Mouse (Mus musculus) kidney, adult 2 months (tissue): ENCODE results near the gene Kank1. TPM values are rescaled to one million over a fixed set of nuclear protein-coding genes. Genes with fewer than 3 reads are reported as not detected.

Experiments
- DNase-seq: peaks from one replicate; pipeline ENCODE4 v3.0.0; 2021
- H3K27ac ChIP-seq: fragments of 200-500 bp; 2 replicates; pipeline ENCODE4 v1.5.1; 2012; ENCODE audit warnings: low read depth, low read length, control low read depth, inconsistent platforms; ENCODE audit not compliant: insufficient read depth
- H3K27me3 ChIP-seq: fragments of 200-500 bp; replicated peaks from 2 replicates; pipeline ENCODE4 v1.6.1; 2012; ENCODE audit warnings: mild to moderate bottlenecking, moderate library complexity, low read length, inconsistent platforms; ENCODE audit not compliant: control insufficient read depth, insufficient read depth
- H3K36me3 ChIP-seq: fragments of 200-500 bp; 2 replicates; pipeline ENCODE4 v1.6.1; 2012; ENCODE audit warnings: mild to moderate bottlenecking, moderate library complexity, low read length, inconsistent platforms; ENCODE audit not compliant: control insufficient read depth, insufficient read depth
- H3K4me1 ChIP-seq: fragments of 200-500 bp; 2 replicates; pipeline ENCODE4 v1.6.1; 2011; ENCODE audit warnings: low read length; ENCODE audit not compliant: control insufficient read depth, insufficient read depth
- H3K4me3 ChIP-seq: fragments of 200-500 bp; 2 replicates; pipeline ENCODE4 v1.5.1; 2011; ENCODE audit warnings: mild to moderate bottlenecking, low read depth, low read length, control low read depth; ENCODE audit not compliant: insufficient read depth
- CTCF ChIP-seq: fragments of 200-500 bp; conservative IDR thresholded peaks from 2 replicates; pipeline ENCODE4 v1.5.1; 2011; ENCODE audit warnings: low read depth, mild to moderate bottlenecking, control low read depth, low read length, moderate library complexity, mixed read lengths; ENCODE audit not compliant: insufficient read depth, insufficient read length
- POLR2A ChIP-seq: fragments of 200-500 bp; IDR thresholded peaks from one replicate; pipeline ENCODE4 v1.6.1; 2011; ENCODE audit warnings: low read depth, low read length, control low read depth
- WGBS: fragments of 180-500 bp; shearing (Covaris S2); methylation state at CpG from one replicate; pipeline ENCODE4 v1.1.7; 2018; 5-methylcytosine and 5-hydroxymethylcytosine counted together
- polyA plus RNA-seq: library from polyadenylated mRNA; depleted of rRNA; stranded (reverse); fragments of >200 nt; gene quantifications from 2 replicates; pipeline ENCODE4 v1.2.3, GENCODE M21; 2012

The Kank1 gene
- polyA plus RNA-seq, 1 experiment: 56.0 TPM

DNA sequence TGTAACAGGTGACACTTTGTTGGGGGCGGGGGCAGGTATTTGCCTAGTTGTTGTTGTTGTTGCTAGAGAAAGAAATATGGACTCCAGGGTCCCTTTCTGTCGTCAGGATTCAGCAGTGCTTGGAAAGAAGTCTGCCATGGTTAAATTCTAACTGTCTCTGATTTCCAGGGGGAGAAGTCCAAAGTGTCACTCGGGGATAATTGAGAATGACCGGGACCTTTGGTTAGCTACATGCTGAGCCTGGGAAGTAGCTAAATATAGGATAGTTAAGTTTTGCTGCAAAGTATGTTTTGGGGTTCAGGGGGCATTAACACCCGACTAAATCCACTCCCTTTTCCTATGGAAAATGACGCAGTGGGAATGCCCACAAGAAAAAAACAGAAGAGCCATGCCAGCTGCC lies 169.2 kb downstream of the Kank1 start:
- peak; percentile 87 for DNase-seq
- WGBS: 35% methylated on average over 6 of the region's 6 CpGs
- peak overlapping the region; percentile 80; the same call in 1 of the 2 replicates for H3K4me3 ChIP-seq
- peaks cover 3% of the 10 kb centered on the region; the same call in 1 of the 2 replicates for H3K4me1 ChIP-seq
- peak overlapping the region; percentile 86 for H3K27ac ChIP-seq
- TF ChIP-seq CTCF (no peak), POLR2A (no peak)
- no peaks in the 10 kb centered on the region for H3K27me3 ChIP-seq
- peaks cover 2% of the 10 kb centered on the region; the same call in 1 of the 2 replicates for H3K36me3 ChIP-seq

- Histone ChIP-seq H3K27ac (peak overlapping the region; percentile 86), H3K4me1 (peaks cover 3% of the 10 kb centered on the region; the same call in 1 of the 2 replicates), H3K36me3 (peaks cover 2% of the 10 kb centered on the region; the same call in 1 of the 2 replicates), H3K27me3 (no peaks in the 10 kb centered on the region), H3K4me3 (peak overlapping the region; percentile 80)
- 1% methylated on average over 28 of the region's 28 CpGs for WGBS
- TF ChIP-seq POLR2A (no peak), CTCF (no peak)
- peak; percentile 90 for DNase-seq
Measured at GRCm38 (mm10) chr19:25406481-25407184, 169.9 kb downstream of the Kank1 start.

- 6% methylated on average over 10 of the region's 10 CpGs for WGBS
- no peaks in the 10 kb centered on the region for H3K27me3 ChIP-seq
- peak overlapping the region; percentile 86 for H3K27ac ChIP-seq
- H3K36me3 ChIP-seq: peaks cover 2% of the 10 kb centered on the region; the same call in 1 of the 2 replicates
- TF ChIP-seq POLR2A: no peak
- no peak for TF ChIP-seq CTCF
- H3K4me1 ChIP-seq: peaks cover 9% of the 10 kb centered on the region; the same call in 1 of the 2 replicates
- peak overlapping the region; percentile 80 for H3K4me3 ChIP-seq
- peak; percentile 41 for DNase-seq
Measured at GRCm38 (mm10) chr19:25407185-25407886, 170.6 kb downstream of the Kank1 start.

DNA sequence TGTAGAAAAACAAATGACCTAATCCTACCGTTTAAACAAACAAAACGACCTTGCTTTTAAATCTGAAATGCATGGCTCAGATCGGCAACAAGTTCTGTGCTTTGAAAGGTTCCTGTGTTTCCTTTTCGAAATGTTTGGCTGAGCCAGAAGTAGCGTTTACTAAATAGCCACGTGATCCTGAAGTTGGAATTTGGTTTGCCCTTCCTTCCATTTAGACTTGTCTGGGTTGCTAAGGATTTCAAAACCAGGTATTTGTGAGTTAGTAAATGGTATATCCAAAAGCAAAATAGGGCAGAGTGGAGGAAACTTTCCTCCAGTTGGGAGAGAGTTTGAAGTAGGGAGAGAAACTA lies 171.1 kb downstream of the Kank1 start:
- WGBS: 4% methylated on average over 6 of the region's 6 CpGs
- TF ChIP-seq POLR2A: no peak
- no peak for TF ChIP-seq CTCF
- Histone ChIP-seq H3K36me3 (peaks cover 2% of the 10 kb centered on the region; the same call in 1 of the 2 replicates), H3K27ac (peak overlapping the region; percentile 86), H3K27me3 (no peaks in the 10 kb centered on the region), H3K4me3 (peak overlapping the region; percentile 80), H3K4me1 (peaks cover 9% of the 10 kb centered on the region; the same call in 1 of the 2 replicates)
- DNase-seq: peak; percentile 76

DNA sequence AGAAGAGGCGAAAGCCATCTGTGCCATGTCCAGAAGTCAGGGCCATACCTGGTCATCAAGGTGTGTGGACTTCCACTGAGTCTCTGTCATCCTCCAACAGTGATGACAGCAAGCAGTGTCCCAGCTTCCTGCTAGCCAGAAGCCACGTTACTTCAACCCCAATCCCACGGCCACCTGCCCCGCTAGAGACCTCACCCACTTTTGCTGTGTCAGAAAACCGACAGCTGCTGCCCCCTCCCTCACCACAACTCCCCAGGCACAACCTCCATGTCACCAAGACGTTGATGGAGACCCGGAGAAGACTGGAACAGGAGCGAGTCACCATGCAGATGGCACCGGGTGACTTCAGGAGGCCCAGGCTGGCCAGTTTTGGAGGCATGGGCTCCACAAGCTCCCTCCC lies 172.5 kb downstream of the Kank1 start:
- no peak for TF ChIP-seq POLR2A
- no peak for TF ChIP-seq CTCF
- no peak overlapping the region for H3K27ac ChIP-seq
- whole genome bisulfite sequencing: 96% methylated on average over 9 of the region's 9 CpGs
- no peak for DNase-seq
- peaks cover 18% of the 10 kb centered on the region; the same call in 1 of the 2 replicates for H3K4me1 ChIP-seq
- H3K36me3 ChIP-seq: peaks cover 2% of the 10 kb centered on the region; the same call in 1 of the 2 replicates
- H3K27me3 ChIP-seq: no peaks in the 10 kb centered on the region
- no peak overlapping the region for H3K4me3 ChIP-seq

DNA sequence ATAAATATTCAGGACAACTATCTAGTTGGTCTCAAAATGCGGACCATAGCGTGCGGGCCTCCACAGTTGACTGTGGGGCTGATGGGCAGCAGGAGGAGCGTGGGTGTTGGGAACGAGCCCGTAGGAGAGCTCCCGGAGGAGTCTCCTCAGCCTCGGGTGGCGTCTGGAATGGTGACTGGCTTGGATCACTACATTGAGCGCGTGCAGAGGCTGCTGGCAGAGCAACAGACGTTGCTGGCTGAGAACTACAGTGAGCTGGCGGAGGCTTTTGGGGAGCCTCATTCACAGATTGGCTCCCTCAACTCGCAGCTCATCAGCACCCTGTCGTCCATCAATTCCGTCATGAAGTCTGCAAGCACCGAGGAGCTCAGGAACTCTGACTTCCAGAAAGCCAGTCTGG lies 174.6 kb downstream of the Kank1 start:
- no peak overlapping the region for H3K4me3 ChIP-seq
- H3K27me3 ChIP-seq: no peaks in the 10 kb centered on the region
- TF ChIP-seq POLR2A: no peak
- no peak for TF ChIP-seq CTCF
- no peak overlapping the region for H3K27ac ChIP-seq
- DNase-seq: no peak
- peaks cover 2% of the 10 kb centered on the region; the same call in 1 of the 2 replicates for H3K36me3 ChIP-seq
- peaks cover 25% of the 10 kb centered on the region for H3K4me1 ChIP-seq
- 86% methylated on average over 17 of the region's 17 CpGs for WGBS

DNA sequence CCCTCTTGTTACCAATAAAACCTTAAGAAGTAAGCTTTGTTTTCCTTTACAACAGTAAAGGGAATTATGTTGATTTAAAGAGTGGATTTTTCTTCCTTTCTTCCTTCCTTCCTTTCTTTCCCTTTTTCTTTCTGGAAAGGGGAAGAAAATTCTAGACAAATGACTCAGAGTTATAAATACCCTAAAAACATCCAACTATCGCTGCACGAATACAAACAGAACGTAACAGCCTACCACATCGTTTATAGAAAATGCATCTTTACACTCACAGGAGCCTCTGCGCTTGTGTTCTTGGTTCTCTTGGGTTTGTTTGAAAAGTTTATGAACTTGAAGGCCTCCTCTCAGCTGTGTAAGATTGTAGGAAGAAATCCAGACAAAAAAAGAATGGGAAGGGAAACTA lies 178.7 kb downstream of the Kank1 start:
- no peaks in the 10 kb centered on the region for H3K27me3 ChIP-seq
- WGBS: 62% methylated on average over 5 of the region's 5 CpGs
- no peak overlapping the region for H3K4me3 ChIP-seq
- H3K4me1 ChIP-seq: peaks cover 34% of the 10 kb centered on the region
- no peak overlapping the region for H3K27ac ChIP-seq
- no peak for TF ChIP-seq CTCF
- TF ChIP-seq POLR2A: no peak
- H3K36me3 ChIP-seq: no peaks in the 10 kb centered on the region; the same call in 1 of the 2 replicates
- DNase-seq: no peak
